Mouse (Mus musculus): ENCODE measurements around the gene Noxo1. TPM values are rescaled to one million over a fixed set of nuclear protein-coding genes. Genes with fewer than 3 reads are reported as not detected.
"Not testable (repeated sequence)": the region's sequence is repeated elsewhere in the genome, so short reads cannot be mapped to it uniquely, and the experiment has no call there.

Noxo1 gene
- polyA plus RNA-seq, 1 experiment from 2014 or later, result 10.3 TPM

- not testable (repeated sequence) for H3K4me3 ChIP-seq (replicated peaks); ATAC-seq; H3K9ac ChIP-seq; H3K27ac ChIP-seq; H3K36me3 ChIP-seq; H3K27me3 ChIP-seq (replicated peaks); H3K4me2 ChIP-seq (replicated peaks); H3K9me3 ChIP-seq
- WGBS, result 54% methylated on average over 7 of the region's 7 CpGs
- H3K4me1 ChIP-seq (replicated peaks), result peaks cover 24% of the 10 kb centered on the region
Observed at GRCm38 (mm10) chr17:24667011-24667410, 29.0 kb upstream of the Noxo1 start.

GRCm38 (mm10) chr17:24667416-24667815, 28.6 kb upstream of the Noxo1 start:
- Histone ChIP-seq H3K27me3 (replicated peaks) (no peaks in the 10 kb centered on the region), H3K9me3 (no peaks in the 10 kb centered on the region), H3K36me3 (no peaks in the 10 kb centered on the region), H3K9ac (no peak overlapping the region), H3K4me1 (replicated peaks) (peaks cover 28% of the 10 kb centered on the region), H3K27ac (no peak overlapping the region), H3K4me3 (replicated peaks) (no peak overlapping the region), H3K4me2 (replicated peaks) (no peak overlapping the region)
- ATAC-seq, result no peak
- WGBS, result 26% methylated on average over 6 of the region's 6 CpGs

GRCm38 (mm10) chr17:24669214-24669544, 26.9 kb upstream of the Noxo1 start:
- peaks cover 28% of the 10 kb centered on the region for H3K4me1 ChIP-seq (replicated peaks)
- 7% methylated on average over 15 of the region's 15 CpGs for WGBS
- H3K27me3 ChIP-seq (replicated peaks); H3K9me3 ChIP-seq; H3K36me3 ChIP-seq: not testable (repeated sequence)
- peak; percentile 6 for ATAC-seq
- H3K9ac ChIP-seq, result peak overlapping the region; percentile 98
- H3K4me3 ChIP-seq (replicated peaks), result peak overlapping the region; percentile 96
- H3K4me2 ChIP-seq (replicated peaks), result peak overlapping the region; percentile 61
- H3K27ac ChIP-seq, result peak overlapping the region; percentile 13; the same call in 1 of the 2 replicates

GRCm38 (mm10) chr17:24669545-24670245, 26.3 kb upstream of the Noxo1 start, which contains the start of gene Zfp598:
Gene Zfp598 (plus strand): TSS chr17:24669687.
- ATAC-seq, result peak; percentile 98
- under 1% methylated on average over 70 of the region's 80 CpGs for WGBS

GRCm38 (mm10) chr17:24670246-24670844, 25.7 kb upstream of the Noxo1 start:
- no peak for ATAC-seq
- Histone ChIP-seq H3K4me2 (replicated peaks) (peak overlapping the region; percentile 61), H3K36me3 (no peaks in the 10 kb centered on the region)

More at GRCm38 (mm10) chr17:24669545-24670245, 26.3 kb upstream of the Noxo1 start, which contains the start of gene Zfp598:
- peak within 1 kb of the TSS; percentile 83 for H3K27ac ChIP-seq
- H3K36me3 ChIP-seq, result no peaks in the 10 kb centered on the region
- H3K4me3 ChIP-seq (replicated peaks), result peak within 1 kb of the TSS; percentile 96
- H3K4me1 ChIP-seq (replicated peaks), result peaks cover 28% of the 10 kb centered on the region
- H3K27me3 ChIP-seq (replicated peaks), result no peaks in the 10 kb centered on the region
- peak within 1 kb of the TSS; percentile 61 for H3K4me2 ChIP-seq (replicated peaks)
- H3K9ac ChIP-seq, result peak within 1 kb of the TSS; percentile 98
- H3K9me3 ChIP-seq, result no peaks in the 10 kb centered on the region

GRCm38 (mm10) chr17:24671346-24671745, 24.7 kb upstream of the Noxo1 start:
- H3K4me2 ChIP-seq (replicated peaks), result peak overlapping the region; percentile 61
- H3K4me1 ChIP-seq (replicated peaks), result peaks cover 31% of the 10 kb centered on the region
- H3K27me3 ChIP-seq (replicated peaks), result no peaks in the 10 kb centered on the region
- H3K4me3 ChIP-seq (replicated peaks), result 0 out of 2 replicates have a peak overlapping the region, but pooled peaks have one; percentile 96
- no peak for ATAC-seq
- no peak overlapping the region for H3K27ac ChIP-seq
- no peaks in the 10 kb centered on the region for H3K9me3 ChIP-seq
- H3K9ac ChIP-seq, result no peak overlapping the region
- peaks cover 1% of the 10 kb centered on the region; the same call in 1 of the 2 replicates for H3K36me3 ChIP-seq
- WGBS, result 62% methylated on average over 5 of the region's 5 CpGs

More at GRCm38 (mm10) chr17:24670246-24670844, 25.7 kb upstream of the Noxo1 start:
- Histone ChIP-seq H3K27me3 (replicated peaks) (no peaks in the 10 kb centered on the region), H3K9ac (peak overlapping the region; percentile 98), H3K27ac (peak overlapping the region; percentile 83; the same call in 1 of the 2 replicates), H3K4me1 (replicated peaks) (peaks cover 28% of the 10 kb centered on the region), H3K4me3 (replicated peaks) (peak overlapping the region; percentile 96), H3K9me3 (no peaks in the 10 kb centered on the region)
- WGBS, result 7% methylated on average over 8 of the region's 8 CpGs

- ATAC-seq, result peak; percentile 44
- Histone ChIP-seq H3K27ac (peak overlapping the region; percentile 58; the same call in 1 of the 2 replicates), H3K9ac (no peak overlapping the region), H3K27me3 (replicated peaks) (no peaks in the 10 kb centered on the region), H3K4me1 (replicated peaks) (peaks cover 35% of the 10 kb centered on the region), H3K4me2 (replicated peaks) (peak overlapping the region; percentile 61), H3K4me3 (replicated peaks) (peak overlapping the region; percentile 3), H3K9me3 (no peaks in the 10 kb centered on the region), H3K36me3 (peaks cover 7% of the 10 kb centered on the region)
- WGBS, result 12% methylated on average over 5 of the region's 5 CpGs
Observed at GRCm38 (mm10) chr17:24672141-24672540, 23.9 kb upstream of the Noxo1 start.

GRCm38 (mm10) chr17:24674277-24674676, 21.8 kb upstream of the Noxo1 start:
- Histone ChIP-seq H3K4me1 (replicated peaks) (peaks cover 27% of the 10 kb centered on the region), H3K4me3 (replicated peaks) (no peak overlapping the region), H3K4me2 (replicated peaks) (no peak overlapping the region), H3K36me3 (peaks cover 25% of the 10 kb centered on the region), H3K27me3 (replicated peaks) (no peaks in the 10 kb centered on the region), H3K9ac (no peak overlapping the region), H3K9me3 (no peaks in the 10 kb centered on the region), H3K27ac (no peak overlapping the region)
- 80% methylated on average over 7 of the region's 7 CpGs for WGBS
- ATAC-seq, result no peak

- ATAC-seq, result no peak
- H3K4me3 ChIP-seq (replicated peaks), result no peak overlapping the region
- H3K9me3 ChIP-seq, result no peaks in the 10 kb centered on the region
- H3K36me3 ChIP-seq, result peaks cover 43% of the 10 kb centered on the region
- H3K27me3 ChIP-seq (replicated peaks), result no peaks in the 10 kb centered on the region
- H3K27ac ChIP-seq, result no peak overlapping the region
- no peak overlapping the region for H3K4me2 ChIP-seq (replicated peaks)
- H3K9ac ChIP-seq, result no peak overlapping the region
- WGBS, result 67% methylated on average over 2 of the region's 2 CpGs
- H3K4me1 ChIP-seq (replicated peaks), result peaks cover 19% of the 10 kb centered on the region
Observed at GRCm38 (mm10) chr17:24676187-24676586, 19.8 kb upstream of the Noxo1 start.

- 95% methylated on average over 5 of the region's 5 CpGs for WGBS
- Histone ChIP-seq H3K27me3 (replicated peaks) (no peaks in the 10 kb centered on the region), H3K4me2 (replicated peaks) (no peak overlapping the region), H3K4me1 (replicated peaks) (peaks cover 12% of the 10 kb centered on the region), H3K9me3 (no peaks in the 10 kb centered on the region), H3K36me3 (peaks cover 49% of the 10 kb centered on the region), H3K9ac (no peak overlapping the region), H3K27ac (0 out of 2 replicates have a peak overlapping the region, but pooled peaks have one; percentile 6), H3K4me3 (replicated peaks) (no peak overlapping the region)
- no peak for ATAC-seq
Observed at GRCm38 (mm10) chr17:24676877-24677276, 19.2 kb upstream of the Noxo1 start.

- no peak overlapping the region for H3K4me3 ChIP-seq (replicated peaks)
- no peaks in the 10 kb centered on the region for H3K9me3 ChIP-seq
- H3K27me3 ChIP-seq (replicated peaks), result no peaks in the 10 kb centered on the region
- H3K27ac ChIP-seq, result peak overlapping the region; percentile 72
- 75% methylated on average over 24 of the region's 24 CpGs for WGBS
- H3K36me3 ChIP-seq, result peaks cover 52% of the 10 kb centered on the region
- peak overlapping the region; percentile 13; the same call in 1 of the 2 replicates for H3K9ac ChIP-seq
- H3K4me2 ChIP-seq (replicated peaks), result peak overlapping the region; percentile 22
- ATAC-seq, result peak; percentile 88
- H3K4me1 ChIP-seq (replicated peaks), result peaks cover 6% of the 10 kb centered on the region; the same call in 1 of the 2 replicates
Observed at GRCm38 (mm10) chr17:24677500-24678080, 18.4 kb upstream of the Noxo1 start.

- peak; percentile 61 for ATAC-seq
Observed at GRCm38 (mm10) chr17:24686514-24686913, 9.5 kb upstream of the Noxo1 start.

More at GRCm38 (mm10) chr17:24686514-24686913, 9.5 kb upstream of the Noxo1 start:
- H3K9ac ChIP-seq, result no peak overlapping the region
- 27% methylated on average over 16 of the region's 16 CpGs for WGBS
- H3K4me1 ChIP-seq (replicated peaks), result peaks cover 21% of the 10 kb centered on the region
- no peaks in the 10 kb centered on the region for H3K9me3 ChIP-seq
- H3K4me2 ChIP-seq (replicated peaks), result peak overlapping the region; percentile 41; the same call in 1 of the 2 replicates
- no peak overlapping the region; the same call in 1 of the 2 replicates for H3K4me3 ChIP-seq (replicated peaks)
- peaks cover 5% of the 10 kb centered on the region for H3K36me3 ChIP-seq
- no peak overlapping the region for H3K27ac ChIP-seq
- H3K27me3 ChIP-seq (replicated peaks), result peaks cover 46% of the 10 kb centered on the region

Measured in intestine, embryonic 15.5 days (tissue).